Mouse (Mus musculus) liver, embryonic 12.5 days (tissue): ENCODE measurements around the gene Vgll4. TPM values are rescaled to one million over a fixed set of nuclear protein-coding genes. Genes with fewer than 3 reads are reported as not detected.

ENCODE experiments used
- ATAC-seq: fragments of 200-750 bp; cut with Nextera tagmentation; 2 replicates; pipeline ENCODE4 v1.8.0; 2017; ENCODE audit warnings: moderate number of reproducible peaks, mild to moderate bottlenecking, moderate library complexity
- H3K27ac ChIP-seq: fragments of 300-500 bp; sonication (generic); 2 replicates; pipeline ENCODE4 v1.5.1; 2016; ENCODE audit warnings: mild to moderate bottlenecking
- H3K27me3 ChIP-seq: fragments of 300-500 bp; sonication (generic); replicated peaks from 2 replicates; pipeline ENCODE4 v1.6.1; 2016; ENCODE audit warnings: mild to moderate bottlenecking, moderate library complexity
- H3K36me3 ChIP-seq: fragments of 300-500 bp; sonication (generic); 2 replicates; pipeline ENCODE4 v1.6.1; 2016; ENCODE audit warnings: mild to moderate bottlenecking, moderate library complexity
- H3K4me1 ChIP-seq: fragments of 300-500 bp; sonication (generic); 2 replicates; pipeline ENCODE4 v1.6.1; 2016
- H3K4me2 ChIP-seq: fragments of 300-500 bp; sonication (generic); 2 replicates; pipeline ENCODE4 v1.6.1; 2016; ENCODE audit warnings: mild to moderate bottlenecking, moderate library complexity
- H3K4me3 ChIP-seq: fragments of 300-500 bp; sonication (generic); 2 replicates; pipeline ENCODE4 v1.5.1; 2016; ENCODE audit warnings: mild to moderate bottlenecking, moderate library complexity
- H3K9ac ChIP-seq: fragments of 300-500 bp; sonication (generic); 2 replicates; pipeline ENCODE4 v1.6.1; 2016; ENCODE audit warnings: mild to moderate bottlenecking, moderate library complexity
- H3K9me3 ChIP-seq: fragments of 300-500 bp; sonication (generic); replicated peaks from 2 replicates; pipeline ENCODE4 v1.6.1; 2016; ENCODE audit warnings: mild to moderate bottlenecking, moderate library complexity
- WGBS: fragments of 180-500 bp; shearing (Covaris S2); methylation state at CpG from one replicate; pipeline ENCODE4 v1.1.7; 2016; ENCODE audit not compliant: insufficient replicate concordance; 5-methylcytosine and 5-hydroxymethylcytosine counted together
- polyA plus RNA-seq: library from polyadenylated mRNA; unstranded; fragments of >200 nt; fragmentation: Nextera tagmentation; extraction: Ambion mirVana; gene quantifications from 2 replicates; pipeline ENCODE4 v1.2.1, GENCODE M21; 2016

Vgll4 gene
- polyA plus RNA-seq, 1 experiment from 2014 or later, result 19.3 TPM

- Histone ChIP-seq H3K4me3 (no peak overlapping the region), H3K9ac (no peak overlapping the region), H3K27ac (no peak overlapping the region), H3K36me3 (peaks cover 47% of the 10 kb centered on the region), H3K27me3 (no peaks in the 10 kb centered on the region; the same call in 1 of the 2 replicates), H3K9me3 (no peaks in the 10 kb centered on the region), H3K4me1 (peaks cover 28% of the 10 kb centered on the region), H3K4me2 (no peak overlapping the region)
- no peak for ATAC-seq
- WGBS, result 68% methylated on average over 3 of the region's 3 CpGs
Observed at GRCm38 (mm10) chr6:114857996-114858721, 111.6 kb downstream of the Vgll4 start.

- Histone ChIP-seq H3K9me3 (no peaks in the 10 kb centered on the region), H3K4me3 (no peak overlapping the region), H3K27ac (no peak overlapping the region), H3K4me2 (no peak overlapping the region), H3K27me3 (no peaks in the 10 kb centered on the region; the same call in 1 of the 2 replicates), H3K4me1 (peaks cover 16% of the 10 kb centered on the region), H3K36me3 (peaks cover 31% of the 10 kb centered on the region), H3K9ac (no peak overlapping the region)
- 65% methylated on average over 4 of the region's 4 CpGs for WGBS
- ATAC-seq, result no peak
Observed at GRCm38 (mm10) chr6:114856501-114856900, 113.3 kb downstream of the Vgll4 start.

GRCm38 (mm10) chr6:114855644-114856043 is 114.2 kb downstream of the Vgll4 start:
- WGBS, result 60% methylated on average over 3 of the region's 3 CpGs
- Histone ChIP-seq H3K4me2 (no peak overlapping the region), H3K27me3 (no peaks in the 10 kb centered on the region; the same call in 1 of the 2 replicates), H3K4me3 (no peak overlapping the region), H3K27ac (no peak overlapping the region), H3K9ac (no peak overlapping the region), H3K4me1 (peaks cover 16% of the 10 kb centered on the region), H3K9me3 (no peaks in the 10 kb centered on the region), H3K36me3 (peaks cover 22% of the 10 kb centered on the region)
- ATAC-seq, result no peak

GRCm38 (mm10) chr6:114854368-114854767 is 115.4 kb downstream of the Vgll4 start:
- no peaks in the 10 kb centered on the region for H3K9me3 ChIP-seq
- H3K4me2 ChIP-seq, result no peak overlapping the region
- 50% methylated on average over 2 of the region's 2 CpGs for WGBS
- H3K4me1 ChIP-seq, result peaks cover 19% of the 10 kb centered on the region
- H3K27me3 ChIP-seq, result no peaks in the 10 kb centered on the region; the same call in 1 of the 2 replicates
- H3K9ac ChIP-seq, result no peak overlapping the region
- H3K36me3 ChIP-seq, result peaks cover 12% of the 10 kb centered on the region
- H3K4me3 ChIP-seq, result no peak overlapping the region
- no peak for ATAC-seq
- H3K27ac ChIP-seq, result no peak overlapping the region

- no peak overlapping the region for H3K27ac ChIP-seq
- H3K27me3 ChIP-seq, result no peaks in the 10 kb centered on the region; the same call in 1 of the 2 replicates
- no peak overlapping the region for H3K4me2 ChIP-seq
- no peaks in the 10 kb centered on the region for H3K36me3 ChIP-seq
- no peak overlapping the region for H3K9ac ChIP-seq
- H3K4me3 ChIP-seq, result no peak overlapping the region
- H3K4me1 ChIP-seq, result peaks cover 35% of the 10 kb centered on the region
- H3K9me3 ChIP-seq, result no peaks in the 10 kb centered on the region
- ATAC-seq, result no peak
- 57% methylated on average over 3 of the region's 3 CpGs for WGBS
Observed at GRCm38 (mm10) chr6:114852739-114853138, 117.1 kb downstream of the Vgll4 start.

- ATAC-seq, result no peak
- H3K27ac ChIP-seq, result no peak overlapping the region
- no peak overlapping the region for H3K9ac ChIP-seq
- 70% methylated on average over 7 of the region's 7 CpGs for WGBS
- H3K4me3 ChIP-seq, result no peak overlapping the region
- H3K36me3 ChIP-seq, result no peaks in the 10 kb centered on the region
- no peak overlapping the region for H3K4me2 ChIP-seq
- no peaks in the 10 kb centered on the region; the same call in 1 of the 2 replicates for H3K27me3 ChIP-seq
- H3K9me3 ChIP-seq, result no peaks in the 10 kb centered on the region
- H3K4me1 ChIP-seq, result peaks cover 40% of the 10 kb centered on the region
Observed at GRCm38 (mm10) chr6:114851688-114852087, 118.1 kb downstream of the Vgll4 start.

- Histone ChIP-seq H3K4me1 (peaks cover 33% of the 10 kb centered on the region), H3K27ac (no peak overlapping the region)
Observed at GRCm38 (mm10) chr6:114849787-114850186, 120.0 kb downstream of the Vgll4 start.

GRCm38 (mm10) chr6:114848761-114849160 is 121.0 kb downstream of the Vgll4 start:
- no peak for ATAC-seq
- Histone ChIP-seq H3K9ac (no peak overlapping the region), H3K36me3 (no peaks in the 10 kb centered on the region)

More at GRCm38 (mm10) chr6:114849787-114850186, 120.0 kb downstream of the Vgll4 start:
- no peaks in the 10 kb centered on the region; the same call in 1 of the 2 replicates for H3K27me3 ChIP-seq
- H3K4me2 ChIP-seq, result no peak overlapping the region
- H3K4me3 ChIP-seq, result no peak overlapping the region
- no peaks in the 10 kb centered on the region for H3K9me3 ChIP-seq
- 69% methylated on average over 8 of the region's 8 CpGs for whole genome bisulfite sequencing
- no peak overlapping the region for H3K9ac ChIP-seq
- no peak for ATAC-seq
- H3K36me3 ChIP-seq, result no peaks in the 10 kb centered on the region

GRCm38 (mm10) chr6:114847582-114848174 is 122.1 kb downstream of the Vgll4 start:
- WGBS, result 66% methylated on average over 12 of the region's 12 CpGs
- peaks cover 30% of the 10 kb centered on the region for H3K4me1 ChIP-seq
- 0 out of 2 replicates have a peak, but pooled peaks have one; percentile 8 for ATAC-seq
- H3K9ac ChIP-seq, result no peak overlapping the region
- no peak overlapping the region for H3K4me3 ChIP-seq
- H3K27me3 ChIP-seq, result no peaks in the 10 kb centered on the region
- H3K36me3 ChIP-seq, result no peaks in the 10 kb centered on the region
- no peak overlapping the region for H3K27ac ChIP-seq
- peaks cover 5% of the 10 kb centered on the region for H3K9me3 ChIP-seq
- H3K4me2 ChIP-seq, result no peak overlapping the region

More at GRCm38 (mm10) chr6:114848761-114849160, 121.0 kb downstream of the Vgll4 start:
- H3K4me2 ChIP-seq, result no peak overlapping the region
- 22% methylated on average over 7 of the region's 7 CpGs for WGBS
- no peaks in the 10 kb centered on the region for H3K9me3 ChIP-seq
- H3K27ac ChIP-seq, result no peak overlapping the region
- peaks cover 30% of the 10 kb centered on the region for H3K4me1 ChIP-seq
- H3K4me3 ChIP-seq, result no peak overlapping the region
- no peaks in the 10 kb centered on the region; the same call in 1 of the 2 replicates for H3K27me3 ChIP-seq

- H3K4me3 ChIP-seq, result no peak overlapping the region
- no peak overlapping the region for H3K27ac ChIP-seq
- H3K4me2 ChIP-seq, result no peak overlapping the region
- H3K9me3 ChIP-seq, result peaks cover 5% of the 10 kb centered on the region
- H3K4me1 ChIP-seq, result peaks cover 30% of the 10 kb centered on the region
- no peaks in the 10 kb centered on the region for H3K36me3 ChIP-seq
- ATAC-seq, result no peak
- 63% methylated on average over 4 of the region's 4 CpGs for WGBS
- H3K27me3 ChIP-seq, result no peaks in the 10 kb centered on the region
- no peak overlapping the region for H3K9ac ChIP-seq
Observed at GRCm38 (mm10) chr6:114846153-114846772, 123.5 kb downstream of the Vgll4 start.

GRCm38 (mm10) chr6:114842863-114843262 is 126.9 kb downstream of the Vgll4 start:
- Histone ChIP-seq H3K4me2 (no peak overlapping the region), H3K4me3 (no peak overlapping the region), H3K9me3 (peaks cover 5% of the 10 kb centered on the region), H3K9ac (no peak overlapping the region), H3K36me3 (no peaks in the 10 kb centered on the region), H3K27ac (no peak overlapping the region), H3K27me3 (no peaks in the 10 kb centered on the region), H3K4me1 (peaks cover 28% of the 10 kb centered on the region)
- ATAC-seq, result no peak
- WGBS, result 79% methylated on average over 2 of the region's 2 CpGs

- ATAC-seq, result no peak
- Histone ChIP-seq H3K27ac (no peak overlapping the region), H3K4me3 (no peak overlapping the region), H3K4me1 (peaks cover 22% of the 10 kb centered on the region), H3K9ac (no peak overlapping the region), H3K9me3 (peaks cover 5% of the 10 kb centered on the region), H3K27me3 (no peaks in the 10 kb centered on the region), H3K36me3 (no peaks in the 10 kb centered on the region), H3K4me2 (no peak overlapping the region)
- WGBS, result 66% methylated on average over 3 of the region's 3 CpGs
Observed at GRCm38 (mm10) chr6:114842131-114842530, 127.7 kb downstream of the Vgll4 start.
